Mouse (Mus musculus): ENCODE results near the gene Oas2. TPM values are rescaled to one million over a fixed set of nuclear protein-coding genes. Genes with fewer than 3 reads are reported as not detected.

Gene Oas2
- polyA plus RNA-seq, 1 experiment: 0.80 TPM

DNA sequence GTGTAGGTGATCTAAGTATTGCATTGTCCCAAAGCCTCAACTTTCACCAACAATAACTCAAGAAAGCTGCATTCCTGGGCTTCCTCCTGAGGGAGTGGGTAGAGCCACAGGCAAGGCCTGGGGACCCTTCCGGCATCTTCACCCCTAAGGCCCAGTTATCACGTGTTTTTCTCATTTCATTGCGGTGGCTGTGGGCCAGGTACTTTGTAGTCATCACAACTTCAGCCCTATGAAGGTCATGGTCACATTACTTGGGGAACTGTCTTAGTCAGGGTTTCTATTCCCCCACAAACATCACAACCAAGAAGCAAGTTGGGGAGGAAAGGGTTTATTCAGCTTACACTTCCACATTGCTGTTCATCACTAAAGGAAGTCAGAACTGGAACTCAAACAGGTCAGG, 3.1 kb upstream of the Oas2 start:
- no peaks in the 10 kb centered on the region for H3K4me1 ChIP-seq (ENCODE audit: control insufficient read depth, insufficient read depth, low read length)
- no peak overlapping the region for H3K4me3 ChIP-seq (replicated peaks; ENCODE audit: insufficient read depth, low read depth, low read length)
- TF ChIP-seq CTCF (IDR thresholded peaks at IDR 0.05; ENCODE audit: borderline replicate concordance, insufficient read depth, low read depth, low read length) (no peak), POLR2A (IDR thresholded peaks at IDR 0.05; ENCODE audit: borderline replicate concordance, insufficient read depth, low read length) (no peak)
- no peaks in the 10 kb centered on the region for H3K27me3 ChIP-seq (ENCODE audit: control insufficient read depth, insufficient read depth, low read length)
- no peak for DNase-seq
- H3K27ac ChIP-seq (ENCODE audit: insufficient read depth, low read length): no peak overlapping the region
- WGBS: 72% methylated on average over 3 of the region's 3 CpGs

DNA sequence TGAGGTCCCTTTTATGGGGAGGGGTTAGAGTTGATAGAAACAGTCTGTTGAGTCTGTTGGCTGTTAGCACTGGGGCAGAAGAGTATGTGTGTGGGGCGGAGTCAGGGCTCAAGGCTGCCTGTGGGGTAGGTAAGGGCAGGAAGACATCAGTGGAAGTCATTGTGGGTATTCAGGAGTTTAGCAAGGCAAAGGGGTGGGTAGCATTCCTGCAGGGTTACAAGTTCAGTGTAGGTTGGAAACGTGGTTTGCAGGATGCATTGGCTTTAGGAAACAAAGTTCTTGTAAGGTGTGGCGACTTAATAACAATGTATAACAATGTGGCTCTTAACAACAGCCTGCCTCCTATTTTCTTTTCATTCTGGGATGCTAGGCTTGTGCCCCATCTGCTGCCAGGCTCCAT, 1.6 kb upstream of the Oas2 start:
- no peaks in the 10 kb centered on the region for H3K4me1 ChIP-seq (ENCODE audit: control insufficient read depth, insufficient read depth, low read length)
- H3K27me3 ChIP-seq (ENCODE audit: control insufficient read depth, insufficient read depth, low read length): no peaks in the 10 kb centered on the region
- no peak for TF ChIP-seq POLR2A (IDR thresholded peaks at IDR 0.05; ENCODE audit: borderline replicate concordance, insufficient read depth, low read length)
- no peak for TF ChIP-seq CTCF (IDR thresholded peaks at IDR 0.05; ENCODE audit: borderline replicate concordance, insufficient read depth, low read depth, low read length)
- 84% methylated on average over 3 of the region's 3 CpGs for WGBS
- H3K27ac ChIP-seq (ENCODE audit: insufficient read depth, low read length): no peak overlapping the region
- no peak overlapping the region for H3K4me3 ChIP-seq (replicated peaks; ENCODE audit: insufficient read depth, low read depth, low read length)
- DNase-seq: no peak

DNA sequence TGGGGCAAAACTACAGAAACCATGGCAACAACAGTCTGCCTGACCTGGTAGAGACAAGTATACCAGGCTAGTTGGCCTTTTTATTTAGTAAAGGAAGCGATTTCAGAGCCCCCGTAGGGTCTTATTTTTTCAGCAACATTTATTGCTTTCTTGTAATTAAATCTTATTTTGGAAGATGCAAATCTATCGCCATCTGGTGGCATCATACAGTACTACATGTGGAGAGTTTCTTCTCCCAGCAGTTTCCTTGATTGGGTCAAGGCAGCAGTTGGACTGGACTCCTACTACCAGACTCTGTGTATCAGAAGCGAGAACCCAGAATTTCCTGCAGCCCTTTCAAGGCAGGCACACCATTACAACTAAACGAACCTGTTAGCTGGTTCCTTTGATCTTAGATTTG, 3.2 kb downstream of the Oas2 start:
- TF ChIP-seq CTCF (IDR thresholded peaks at IDR 0.05; ENCODE audit: borderline replicate concordance, insufficient read depth, low read depth, low read length) (peak; percentile 50; the same call in 1 of the 2 replicates), POLR2A (IDR thresholded peaks at IDR 0.05; ENCODE audit: borderline replicate concordance, insufficient read depth, low read length) (no peak)
- H3K27ac ChIP-seq (ENCODE audit: insufficient read depth, low read length): no peak overlapping the region
- WGBS: 3% methylated on average over 5 of the region's 5 CpGs
- H3K27me3 ChIP-seq (ENCODE audit: control insufficient read depth, insufficient read depth, low read length): no peaks in the 10 kb centered on the region
- no peak overlapping the region for H3K4me3 ChIP-seq (replicated peaks; ENCODE audit: insufficient read depth, low read depth, low read length)
- no peaks in the 10 kb centered on the region for H3K4me1 ChIP-seq (ENCODE audit: control insufficient read depth, insufficient read depth, low read length)
- DNase-seq: peak; percentile 37 to 50

DNA sequence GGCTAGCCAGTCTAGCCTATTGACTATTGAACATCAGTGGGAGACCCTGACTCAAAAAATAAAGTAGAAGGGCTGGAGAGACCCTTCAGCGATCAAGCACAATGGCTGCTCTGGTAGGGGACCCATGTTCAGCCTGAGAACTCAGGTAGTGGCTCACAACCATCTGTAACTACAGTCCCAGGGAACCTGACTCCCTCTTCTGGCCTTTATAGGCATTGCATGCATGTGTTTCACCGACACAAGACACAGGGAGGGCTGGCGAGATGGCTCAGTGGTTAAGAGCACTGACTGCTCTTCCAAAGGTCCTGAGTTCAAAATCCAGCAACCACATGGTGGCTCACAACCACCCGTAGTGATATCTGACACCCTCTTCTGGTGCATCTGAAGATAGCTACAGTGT, 7.5 kb downstream of the Oas2 start:
- DNase-seq: peak; percentile 20 to 26

DNA sequence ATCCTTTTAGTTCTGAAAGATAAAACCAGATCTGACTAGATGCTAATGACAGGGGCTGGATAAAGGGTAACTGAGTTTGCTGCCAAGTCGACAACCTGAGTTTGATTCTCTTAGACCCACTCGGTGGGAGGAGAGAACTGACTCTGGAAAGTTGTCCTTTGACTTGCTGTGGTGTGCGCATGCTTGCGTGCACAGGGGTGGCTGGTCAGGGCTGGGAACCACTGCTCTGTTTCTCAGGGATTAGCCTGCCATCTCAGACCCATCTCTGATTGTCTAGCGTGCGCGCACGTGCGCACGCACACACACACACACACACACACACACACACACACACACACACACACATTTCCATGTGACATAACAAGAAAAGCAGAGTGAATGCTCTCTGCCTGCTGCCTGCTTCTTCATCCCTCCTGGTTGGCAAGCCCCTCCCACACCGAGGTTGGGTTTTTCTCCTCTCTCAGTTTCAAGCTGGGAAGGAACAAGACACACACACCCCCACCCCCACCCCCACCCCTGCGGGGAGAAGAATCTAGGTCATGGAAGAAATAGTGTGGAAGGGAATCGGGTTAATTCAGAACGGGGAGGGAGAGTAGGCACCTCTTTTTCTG, 15.2 kb downstream of the Oas2 start:
- TF ChIP-seq CTCF (IDR thresholded peaks at IDR 0.05; ENCODE audit: borderline replicate concordance, insufficient read depth, low read depth, low read length): no peak
- TF ChIP-seq POLR2A (IDR thresholded peaks at IDR 0.05; ENCODE audit: borderline replicate concordance, insufficient read depth, low read length): no peak
- Histone ChIP-seq H3K4me3 (replicated peaks; ENCODE audit: insufficient read depth, low read depth, low read length) (no peak overlapping the region), H3K4me1 (ENCODE audit: control insufficient read depth, insufficient read depth, low read length) (peaks cover 12% of the 10 kb centered on the region), H3K27me3 (ENCODE audit: control insufficient read depth, insufficient read depth, low read length) (no peaks in the 10 kb centered on the region), H3K27ac (ENCODE audit: insufficient read depth, low read length) (no peak overlapping the region)
- DNase-seq: peak; percentile 25 to 37
- 47% methylated on average over 14 of the region's 14 CpGs for WGBS

More for the DNA sequence above, 7.5 kb downstream of the Oas2 start:
- 33% methylated on average over 4 of the region's 4 CpGs for WGBS
- TF ChIP-seq CTCF (IDR thresholded peaks at IDR 0.05; ENCODE audit: borderline replicate concordance, insufficient read depth, low read depth, low read length): peak; percentile 34; the same call in 1 of the 2 replicates
- no peak for TF ChIP-seq POLR2A (IDR thresholded peaks at IDR 0.05; ENCODE audit: borderline replicate concordance, insufficient read depth, low read length)
- Histone ChIP-seq H3K27me3 (ENCODE audit: control insufficient read depth, insufficient read depth, low read length) (no peaks in the 10 kb centered on the region), H3K4me3 (replicated peaks; ENCODE audit: insufficient read depth, low read depth, low read length) (no peak overlapping the region), H3K27ac (ENCODE audit: insufficient read depth, low read length) (no peak overlapping the region), H3K4me1 (ENCODE audit: control insufficient read depth, insufficient read depth, low read length) (no peaks in the 10 kb centered on the region)

DNA sequence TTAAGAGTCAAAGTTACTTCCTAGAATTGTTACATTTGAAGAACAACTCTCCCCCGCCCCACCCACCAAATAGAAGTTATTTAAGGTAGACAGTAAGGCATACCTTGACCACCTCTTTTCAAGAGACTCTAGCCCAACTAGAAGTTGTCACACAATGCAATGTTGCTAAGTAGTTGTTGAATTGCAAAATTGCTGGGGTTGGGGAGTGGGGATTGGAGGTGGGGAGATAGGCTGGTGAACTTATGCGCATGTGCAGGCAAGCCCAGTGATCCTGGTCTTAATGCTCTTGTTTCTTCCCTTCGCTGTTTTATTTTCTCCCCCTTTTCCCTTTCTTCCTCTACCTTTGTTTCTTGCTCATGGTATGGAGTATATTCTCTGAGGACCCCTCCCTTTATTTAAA, 16.0 kb downstream of the Oas2 start:
- H3K27ac ChIP-seq (ENCODE audit: insufficient read depth, low read length): no peak overlapping the region
- 97% methylated on average over 3 of the region's 3 CpGs for WGBS
- H3K4me1 ChIP-seq (ENCODE audit: control insufficient read depth, insufficient read depth, low read length): peaks cover 15% of the 10 kb centered on the region
- TF ChIP-seq POLR2A (IDR thresholded peaks at IDR 0.05; ENCODE audit: borderline replicate concordance, insufficient read depth, low read length) (no peak), CTCF (IDR thresholded peaks at IDR 0.05; ENCODE audit: borderline replicate concordance, insufficient read depth, low read depth, low read length) (no peak)
- no peak overlapping the region for H3K4me3 ChIP-seq (replicated peaks; ENCODE audit: insufficient read depth, low read depth, low read length)
- no peaks in the 10 kb centered on the region for H3K27me3 ChIP-seq (ENCODE audit: control insufficient read depth, insufficient read depth, low read length)
- DNase-seq: no peak

GRCm38 (mm10) chr5:120732740-120733139, 16.9 kb downstream of the Oas2 start:
- Histone ChIP-seq H3K4me1 (ENCODE audit: control insufficient read depth, insufficient read depth, low read length) (peaks cover 15% of the 10 kb centered on the region), H3K27me3 (ENCODE audit: control insufficient read depth, insufficient read depth, low read length) (no peaks in the 10 kb centered on the region), H3K4me3 (replicated peaks; ENCODE audit: insufficient read depth, low read depth, low read length) (no peak overlapping the region), H3K27ac (ENCODE audit: insufficient read depth, low read length) (no peak overlapping the region)
- WGBS: 34% methylated on average over 1 of the region's 1 CpGs
- DNase-seq: no peak
- TF ChIP-seq POLR2A (IDR thresholded peaks at IDR 0.05; ENCODE audit: borderline replicate concordance, insufficient read depth, low read length) (no peak), CTCF (IDR thresholded peaks at IDR 0.05; ENCODE audit: borderline replicate concordance, insufficient read depth, low read depth, low read length) (no peak)

GRCm38 (mm10) chr5:120729319-120729718, 20.3 kb downstream of the Oas2 start:
- no peak overlapping the region for H3K4me3 ChIP-seq (replicated peaks; ENCODE audit: insufficient read depth, low read depth, low read length)
- TF ChIP-seq POLR2A (IDR thresholded peaks at IDR 0.05; ENCODE audit: borderline replicate concordance, insufficient read depth, low read length) (no peak), CTCF (IDR thresholded peaks at IDR 0.05; ENCODE audit: borderline replicate concordance, insufficient read depth, low read depth, low read length) (no peak)
- H3K27me3 ChIP-seq (ENCODE audit: control insufficient read depth, insufficient read depth, low read length): no peaks in the 10 kb centered on the region
- no peak overlapping the region for H3K27ac ChIP-seq (ENCODE audit: insufficient read depth, low read length)
- WGBS: 8% methylated on average over 10 of the region's 10 CpGs
- peaks cover 5% of the 10 kb centered on the region for H3K4me1 ChIP-seq (ENCODE audit: control insufficient read depth, insufficient read depth, low read length)
- no peak for DNase-seq

Measured in cerebellum, adult 2 months (tissue).